Mouse (Mus musculus) thymus, postnatal 10 days (tissue): ENCODE measurements around the gene Etv2.

ENCODE experiments used
- DNase-seq, 2 experiments: peaks; one replicate each; pipeline ENCODE4 v3.0.0; 2021; ENCODE audit warnings: low spot score in 2 of 2

Etv2 gene

DNA sequence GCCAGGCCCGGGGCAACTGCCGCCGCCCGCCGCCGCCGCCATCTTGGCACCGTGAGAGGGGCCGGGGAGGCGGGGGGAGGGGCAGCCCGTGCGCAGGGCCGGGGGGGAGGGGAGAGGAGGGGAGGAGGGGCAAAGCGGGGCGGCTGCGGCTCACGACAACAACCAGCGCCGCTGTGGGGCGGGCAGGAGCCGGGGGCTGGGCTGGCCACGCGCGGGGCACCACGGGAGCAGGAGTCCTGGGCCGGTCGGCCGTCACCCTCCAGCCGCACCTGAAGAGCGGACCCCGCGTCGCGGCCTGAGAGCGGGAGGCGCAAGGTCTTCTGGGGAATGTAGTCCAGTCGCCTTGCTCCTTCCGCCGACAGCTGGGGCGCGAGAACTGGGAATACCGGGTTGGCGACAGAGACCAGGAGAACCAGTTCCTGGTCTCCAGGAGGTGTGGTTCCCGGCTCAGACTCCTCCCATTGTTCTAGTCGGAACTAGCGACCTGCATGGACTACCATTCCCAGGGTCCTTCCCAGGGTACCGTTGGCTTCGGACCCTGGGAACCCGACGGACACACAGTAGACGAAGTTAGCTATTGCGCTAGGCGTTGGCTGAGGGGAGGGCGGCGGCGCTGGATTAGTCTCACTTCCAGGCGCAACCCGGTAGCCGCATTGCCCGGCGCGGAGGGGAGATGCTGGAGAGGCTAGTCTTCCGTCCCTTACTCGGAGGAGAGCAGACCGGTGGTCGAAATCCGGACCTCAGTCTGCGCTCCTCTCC, 46.8 kb downstream of the Etv2 start, which contains the start of gene Kmt2b:
Gene Kmt2b, minus strand, starts transcription at position 51 of the 759 bp plus-strand sequence.
- peak; percentile 86 to 91 for DNase-seq

DNA sequence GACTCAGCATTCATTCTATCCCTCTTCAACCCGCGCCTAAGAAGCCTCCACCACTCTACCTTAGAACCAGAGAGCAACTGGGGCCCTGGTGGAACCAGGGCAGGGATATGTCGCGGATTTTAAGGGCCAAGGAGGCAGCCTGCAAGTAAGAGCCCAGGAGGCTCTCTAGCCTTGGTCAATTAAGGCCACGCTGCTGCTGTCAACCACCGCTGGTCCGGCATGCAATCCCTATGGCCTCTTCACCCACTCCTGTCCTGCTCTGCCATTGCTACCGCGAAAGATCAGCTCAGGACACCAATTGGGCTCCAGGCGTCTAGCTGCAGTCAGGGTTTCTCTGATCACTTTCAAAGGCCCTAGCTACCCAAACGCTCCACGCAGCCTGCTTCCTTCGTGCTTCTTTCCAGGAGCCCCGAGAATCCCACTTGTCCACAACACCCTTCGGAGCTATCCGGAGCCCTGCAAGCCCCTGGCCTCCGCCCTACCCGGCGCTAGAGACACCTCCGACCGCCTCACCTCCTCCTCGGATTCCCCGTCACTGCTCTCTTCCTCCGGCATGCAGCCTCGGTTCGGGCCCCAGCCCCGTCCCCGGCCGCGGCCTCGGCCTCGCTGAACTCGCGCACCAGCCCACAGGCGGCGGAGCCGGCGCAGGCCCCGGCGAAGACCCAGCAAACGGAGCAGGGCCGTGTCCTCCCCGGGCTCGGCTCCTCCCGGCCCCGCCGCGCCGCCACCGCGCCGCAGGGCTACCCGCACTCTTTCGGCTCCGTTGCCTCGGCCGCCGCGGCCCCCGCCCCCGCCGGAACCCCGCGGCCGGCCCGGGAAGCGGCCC, 47.6 kb downstream of the Etv2 start:
- DNase-seq: peak; percentile 51 to 56

DNA sequence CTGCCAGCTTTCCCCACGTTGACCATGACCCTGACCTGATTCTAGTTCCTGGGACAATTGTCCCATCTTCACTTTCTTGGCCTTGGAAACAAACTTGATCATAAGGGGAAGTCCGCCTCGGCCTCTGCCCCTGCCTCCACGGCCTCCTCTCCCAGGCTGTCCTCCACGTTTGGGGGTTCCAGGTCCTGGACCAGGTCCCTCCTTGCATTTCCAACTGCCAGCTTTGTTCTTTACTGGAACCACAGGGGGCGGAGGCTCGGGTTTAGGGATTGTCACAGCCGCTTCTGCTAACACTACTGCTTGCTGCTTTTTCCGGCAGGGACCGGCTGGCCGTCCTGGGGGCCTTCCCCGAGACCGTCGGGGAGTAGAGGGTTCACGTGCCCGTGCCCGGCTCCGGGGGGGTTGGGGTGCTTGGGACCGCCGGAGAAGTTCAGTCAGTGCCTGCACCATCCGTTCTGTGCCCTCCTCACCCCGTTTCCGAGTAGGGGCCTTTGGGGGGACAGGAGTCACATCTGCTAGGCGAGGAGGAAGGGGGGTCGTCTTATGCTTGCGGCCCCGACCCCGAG, 49.1 kb downstream of the Etv2 start:
- no peak for DNase-seq

DNA sequence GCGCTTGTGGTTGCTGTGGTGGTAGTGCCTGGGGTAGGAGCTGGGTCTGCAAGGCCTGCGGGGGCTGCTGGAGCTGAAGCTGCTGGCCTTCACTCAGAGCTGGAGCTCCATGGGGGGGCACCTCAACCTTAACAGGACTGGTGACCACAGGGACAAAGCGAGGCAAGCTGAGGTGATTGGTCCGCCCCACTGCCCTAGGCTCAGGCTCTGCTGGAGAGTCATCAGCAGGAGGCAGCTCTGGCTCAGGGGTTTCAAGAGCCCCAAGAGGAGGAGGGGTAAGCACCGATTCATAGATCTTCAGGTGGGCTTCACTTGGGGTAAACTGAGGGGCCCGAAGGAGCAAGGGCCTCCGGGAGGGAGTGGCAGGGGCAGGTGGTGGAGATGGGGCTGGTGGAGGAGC, 50.5 kb downstream of the Etv2 start:
- no peak for DNase-seq

DNA sequence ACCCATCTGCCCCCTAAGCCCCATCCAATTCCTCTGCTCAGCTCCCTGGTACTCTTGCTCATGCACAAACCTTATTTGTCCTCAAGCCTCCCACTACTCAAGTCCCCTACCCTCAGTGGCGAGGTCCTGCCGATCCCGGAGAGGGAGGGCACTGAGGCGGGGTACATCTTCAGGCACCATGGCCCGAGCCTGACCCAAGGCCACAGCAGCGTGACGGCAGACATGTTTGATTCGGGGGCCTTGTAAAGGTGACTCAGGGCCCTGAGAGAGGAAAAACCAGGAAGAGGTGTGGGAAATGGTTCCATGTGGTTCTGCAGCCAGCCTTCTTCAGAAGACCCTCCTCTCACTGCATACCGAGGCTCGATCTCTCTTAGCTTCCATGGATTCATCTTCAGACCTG, 51.3 kb downstream of the Etv2 start:
- DNase-seq: no peak
